Mouse (Mus musculus) olfactory bulb, adult 2 months (tissue): ENCODE data around the gene Dync1li1. TPM values are rescaled to one million over a fixed set of nuclear protein-coding genes. Genes with fewer than 3 reads are reported as not detected.

ENCODE experiments used
- H3K27ac ChIP-seq: fragments of 200-500 bp; 2 replicates; pipeline ENCODE4 v1.5.1; 2012; ENCODE audit warnings: low read depth, low read length; ENCODE audit not compliant: insufficient read depth
- H3K4me1 ChIP-seq: fragments of 200-500 bp; 2 replicates; pipeline ENCODE4 v1.6.1; 2012; ENCODE audit warnings: low read length; ENCODE audit not compliant: control insufficient read depth, insufficient read depth
- H3K4me3 ChIP-seq: fragments of 200-500 bp; 2 replicates; pipeline ENCODE4 v1.5.1; 2012; ENCODE audit warnings: mild to moderate bottlenecking, low read depth, low read length, moderate library complexity; ENCODE audit not compliant: insufficient read depth
- CTCF ChIP-seq: fragments of 200-500 bp; IDR thresholded peaks from 2 replicates; pipeline ENCODE4 v1.5.1; 2012; ENCODE audit warnings: low read depth, mild to moderate bottlenecking, low read length, moderate library complexity; ENCODE audit not compliant: insufficient read depth
- POLR2A ChIP-seq: fragments of 200-500 bp; IDR thresholded peaks from 2 replicates; pipeline ENCODE4 v1.6.1; 2012; ENCODE audit warnings: mild to moderate bottlenecking, low read depth, low read length, moderate library complexity; ENCODE audit not compliant: insufficient read depth
- WGBS: fragments of 180-500 bp; shearing (Covaris S2); methylation state at CpG from one replicate; pipeline ENCODE4 v1.1.7; 2018; 5-methylcytosine and 5-hydroxymethylcytosine counted together
- polyA plus RNA-seq: library from polyadenylated mRNA; stranded (reverse); fragments of >200 nt; gene quantifications from 2 replicates; pipeline ENCODE4 v1.2.4, GENCODE M21; 2012; ENCODE audit warnings: low replicate concordance; ENCODE audit not compliant: missing spikeins, insufficient read depth, insufficient read length

Dync1li1 gene
- polyA plus RNA-seq, 1 experiment: not detected

DNA sequence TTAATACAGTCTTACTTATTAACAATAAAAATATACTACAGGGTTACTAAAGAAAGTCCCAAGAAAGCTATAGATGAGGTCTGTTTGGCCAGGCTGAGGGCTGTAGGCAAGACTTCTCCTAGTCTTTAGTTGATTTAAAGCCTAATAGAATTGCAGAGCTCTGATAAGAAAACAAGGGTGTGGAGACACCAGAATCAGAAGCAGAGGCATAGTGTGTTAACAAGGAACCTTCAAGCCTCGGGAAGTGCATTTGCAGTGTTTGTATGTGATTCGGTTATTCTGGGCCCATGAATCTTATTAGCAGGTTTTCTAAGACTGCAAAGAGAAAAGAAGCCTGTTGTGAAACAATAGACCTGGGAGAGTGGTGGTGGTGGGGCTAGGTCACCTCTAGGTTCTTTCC lies 44.6 kb downstream of the Dync1li1 start:
- H3K27ac ChIP-seq: no peak overlapping the region
- H3K4me3 ChIP-seq: no peak overlapping the region
- TF ChIP-seq POLR2A: no peak
- TF ChIP-seq CTCF: no peak
- H3K4me1 ChIP-seq: peaks cover 15% of the 10 kb centered on the region
- WGBS: 81% methylated on average over 2 of the region's 2 CpGs

DNA sequence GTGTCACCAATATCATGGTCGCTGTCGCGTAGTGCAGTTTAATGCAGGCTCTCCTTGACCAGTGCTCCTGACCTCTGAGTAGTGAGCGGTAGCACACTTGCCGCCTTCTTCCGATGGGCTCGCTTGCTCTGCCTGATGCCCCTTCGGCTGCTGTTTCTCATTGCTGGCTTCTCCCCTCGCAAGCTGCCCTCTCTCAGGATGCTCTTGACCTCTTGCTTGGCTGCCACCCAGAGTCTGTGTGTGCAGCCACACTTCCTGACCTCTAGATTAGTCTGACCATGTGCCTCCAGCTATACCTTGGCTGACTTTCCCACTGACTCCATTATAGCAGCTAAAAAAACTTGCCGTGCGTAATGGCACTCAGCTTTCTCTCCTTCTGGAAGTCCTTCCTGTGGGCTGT lies 47.9 kb downstream of the Dync1li1 start:
- H3K4me1 ChIP-seq: peaks cover 15% of the 10 kb centered on the region
- no peak for TF ChIP-seq CTCF
- TF ChIP-seq POLR2A: no peak
- 70% methylated on average over 11 of the region's 11 CpGs for WGBS
- no peak overlapping the region for H3K4me3 ChIP-seq
- no peak overlapping the region for H3K27ac ChIP-seq

DNA sequence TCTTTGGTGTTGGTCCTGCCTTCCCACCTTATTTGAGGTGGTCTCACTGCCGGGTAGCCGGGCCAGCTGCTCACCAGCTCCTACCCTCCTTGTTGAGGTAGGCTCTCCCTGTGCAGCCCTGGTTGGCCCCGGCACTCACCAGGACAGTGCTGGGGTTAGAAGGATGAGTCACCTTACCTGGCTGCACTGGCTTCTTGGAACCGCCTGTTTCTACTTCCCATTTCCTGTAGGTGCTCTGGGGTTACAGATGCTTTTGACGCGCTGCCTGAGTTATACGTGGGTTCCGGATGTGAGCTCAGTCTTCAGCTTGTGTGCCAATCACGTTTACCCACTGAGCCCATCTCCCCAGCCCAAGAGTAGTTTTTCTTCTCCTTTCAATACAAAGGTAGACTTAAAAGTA lies 51.7 kb downstream of the Dync1li1 start:
- peaks cover 10% of the 10 kb centered on the region for H3K4me1 ChIP-seq
- WGBS: 93% methylated on average over 9 of the region's 9 CpGs
- TF ChIP-seq CTCF (no peak), POLR2A (no peak)
- no peak overlapping the region for H3K27ac ChIP-seq
- H3K4me3 ChIP-seq: no peak overlapping the region

DNA sequence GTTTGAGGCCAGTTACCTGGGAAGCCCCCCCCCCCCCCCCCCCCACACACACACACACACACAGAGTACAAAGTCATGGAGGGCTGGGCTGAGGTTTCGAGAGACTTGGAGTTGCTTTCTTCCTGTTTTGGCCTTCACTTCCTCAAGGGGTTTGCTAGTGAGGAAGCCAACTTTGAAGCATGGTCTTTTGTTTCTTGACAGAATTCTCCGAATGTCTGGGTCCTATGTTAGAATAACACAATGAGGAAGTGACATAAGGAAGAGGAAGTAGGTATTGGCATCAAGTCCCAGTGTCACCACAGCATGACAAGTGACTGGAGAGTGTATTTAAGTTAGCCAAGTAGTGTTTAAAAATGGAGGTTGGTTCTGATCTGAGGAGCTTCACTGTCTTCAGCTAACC lies 54.1 kb downstream of the Dync1li1 start:
- Histone ChIP-seq H3K4me3 (no peak overlapping the region), H3K4me1 (peaks cover 12% of the 10 kb centered on the region), H3K27ac (no peak overlapping the region)
- no peak for TF ChIP-seq CTCF
- TF ChIP-seq POLR2A: no peak
- 72% methylated on average over 2 of the region's 2 CpGs for WGBS

DNA sequence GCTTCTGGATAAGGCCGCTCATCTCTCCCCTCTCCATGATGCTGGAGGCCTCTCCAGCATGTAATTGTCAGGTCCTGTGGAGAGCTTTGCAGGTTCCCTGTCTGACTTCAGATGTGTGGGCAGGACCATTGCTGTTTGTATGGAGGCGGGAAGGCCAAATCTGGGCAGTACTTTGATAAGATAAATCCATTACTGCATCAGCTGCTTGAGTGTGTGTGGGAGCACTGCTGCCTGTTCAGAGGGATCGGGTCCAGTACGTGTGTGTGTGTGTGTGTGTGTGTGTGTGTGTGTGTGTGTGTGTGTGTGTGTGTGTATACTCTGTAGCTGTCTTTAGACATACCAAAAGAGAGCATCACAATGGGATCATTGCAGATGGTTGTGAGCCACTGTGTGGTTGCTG lies 56.6 kb downstream of the Dync1li1 start:
- H3K4me3 ChIP-seq: no peak overlapping the region
- peaks cover 14% of the 10 kb centered on the region for H3K4me1 ChIP-seq
- 69% methylated on average over 4 of the region's 4 CpGs for WGBS
- TF ChIP-seq CTCF (no peak), POLR2A (no peak)
- no peak overlapping the region for H3K27ac ChIP-seq

DNA sequence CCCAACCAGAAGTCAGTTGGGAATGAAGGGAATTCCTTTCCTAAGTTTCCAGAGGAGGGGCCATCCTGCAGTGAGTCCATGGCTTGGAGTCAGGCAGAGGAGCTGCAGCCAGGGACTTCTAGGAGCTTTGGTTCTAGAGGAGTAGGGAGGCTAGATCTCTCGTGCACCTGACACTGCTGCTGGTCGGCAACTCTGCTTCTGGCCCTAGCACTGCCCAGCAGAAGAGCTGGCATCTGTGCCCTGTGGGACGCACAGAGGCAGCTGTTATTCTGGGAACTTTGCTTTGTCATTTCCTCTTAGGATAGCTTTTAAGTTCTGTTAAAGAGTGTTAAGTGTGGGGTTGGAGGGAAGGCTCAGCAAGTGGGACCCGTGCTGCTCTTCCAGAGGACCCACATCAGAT lies 57.1 kb downstream of the Dync1li1 start:
- Histone ChIP-seq H3K4me3 (no peak overlapping the region), H3K27ac (no peak overlapping the region), H3K4me1 (peaks cover 14% of the 10 kb centered on the region)
- TF ChIP-seq CTCF (no peak), POLR2A (no peak)
- 76% methylated on average over 4 of the region's 4 CpGs for WGBS

DNA sequence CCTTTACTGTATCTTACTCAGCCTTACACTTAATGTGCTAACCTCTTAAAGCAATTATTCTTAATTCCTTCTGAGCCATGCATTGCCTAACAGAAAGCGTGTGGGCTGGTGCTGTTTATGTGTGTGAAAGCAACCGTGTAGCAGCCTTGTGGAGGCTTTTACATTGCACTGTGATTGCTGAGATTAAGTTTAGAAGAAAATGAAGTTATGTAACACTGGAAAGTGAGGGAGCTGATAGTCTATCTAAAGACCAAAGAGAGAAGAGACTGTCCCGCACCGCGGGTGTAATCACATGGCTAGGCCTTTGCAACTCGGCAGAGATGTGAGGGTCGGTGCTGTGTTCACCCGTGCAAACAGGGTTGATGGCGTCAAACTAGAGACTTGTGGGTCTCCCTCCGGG lies 58.4 kb downstream of the Dync1li1 start:
- no peak overlapping the region for H3K4me3 ChIP-seq
- no peak overlapping the region; the same call in 1 of the 2 replicates for H3K27ac ChIP-seq
- no peak for TF ChIP-seq CTCF
- TF ChIP-seq POLR2A: no peak
- WGBS: 57% methylated on average over 10 of the region's 10 CpGs
- H3K4me1 ChIP-seq: peaks cover 14% of the 10 kb centered on the region

DNA sequence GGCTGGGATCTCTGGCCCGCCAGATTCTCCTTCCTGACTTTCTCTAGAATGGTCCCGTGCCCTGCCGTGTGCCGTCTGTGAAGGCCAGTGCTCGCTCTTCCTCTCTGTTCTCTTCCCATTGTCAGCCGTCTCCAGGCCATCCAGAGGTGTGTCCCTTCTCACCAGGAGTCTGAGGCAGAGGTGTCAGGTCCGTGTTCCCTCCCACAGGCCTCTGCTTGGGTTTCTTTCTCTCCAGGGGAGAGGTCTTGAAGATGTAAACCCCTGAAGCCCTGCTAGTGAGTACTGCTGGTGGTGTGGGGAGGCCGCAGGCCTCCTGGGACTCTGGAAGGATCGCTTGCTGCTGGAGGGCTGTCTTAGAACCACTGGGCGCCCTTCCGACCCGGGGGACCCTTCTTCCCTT lies 58.9 kb downstream of the Dync1li1 start:
- H3K4me3 ChIP-seq: no peak overlapping the region
- H3K4me1 ChIP-seq: peaks cover 15% of the 10 kb centered on the region
- WGBS: 89% methylated on average over 12 of the region's 12 CpGs
- H3K27ac ChIP-seq: no peak overlapping the region; the same call in 1 of the 2 replicates
- TF ChIP-seq CTCF (no peak), POLR2A (no peak)

DNA sequence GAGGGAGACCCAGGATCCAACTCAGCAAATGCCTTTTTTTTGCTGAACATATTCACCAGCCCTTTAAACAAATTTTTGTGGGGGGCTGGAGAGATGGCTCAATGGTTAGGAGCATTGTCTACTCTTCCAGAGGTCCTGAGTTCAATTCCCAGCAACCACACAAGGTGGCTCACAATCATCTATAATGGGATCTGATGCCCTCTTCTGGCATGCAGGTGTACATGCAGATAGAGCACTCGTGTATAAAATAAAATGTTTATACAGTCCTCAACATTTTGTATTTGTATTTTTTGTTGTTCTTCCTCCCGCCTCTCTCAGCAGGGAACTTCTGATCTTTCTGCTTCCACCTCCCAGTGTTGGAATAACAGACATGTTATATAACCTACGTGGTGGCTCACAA lies 63.0 kb downstream of the Dync1li1 start:
- peaks cover 18% of the 10 kb centered on the region for H3K4me1 ChIP-seq
- WGBS: 76% methylated on average over 3 of the region's 3 CpGs
- no peak overlapping the region for H3K4me3 ChIP-seq
- TF ChIP-seq CTCF: no peak
- no peak for TF ChIP-seq POLR2A
- H3K27ac ChIP-seq: no peak overlapping the region

DNA sequence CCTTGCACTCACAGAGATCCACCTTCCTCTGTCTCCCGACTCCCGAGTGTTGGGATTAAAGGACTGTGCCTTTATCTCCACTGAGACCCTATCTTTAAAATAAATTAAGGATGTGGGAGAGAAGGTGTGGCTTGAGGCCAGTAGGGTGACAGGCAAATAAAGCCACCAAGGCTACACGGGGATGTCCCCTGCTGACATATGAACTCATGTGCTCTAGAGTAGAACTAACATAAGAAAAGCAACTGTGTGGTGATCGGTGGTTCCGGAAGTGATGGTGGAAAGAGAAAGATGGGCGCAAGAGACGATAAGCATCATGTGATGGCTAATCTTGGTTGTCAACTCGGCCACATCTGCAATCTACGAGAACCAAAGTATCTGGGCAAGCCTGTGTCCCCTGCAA lies 63.7 kb downstream of the Dync1li1 start:
- no peak overlapping the region for H3K27ac ChIP-seq
- no peak for TF ChIP-seq CTCF
- no peak for TF ChIP-seq POLR2A
- H3K4me3 ChIP-seq: no peak overlapping the region; the same call in 1 of the 2 replicates
- H3K4me1 ChIP-seq: peaks cover 14% of the 10 kb centered on the region
- WGBS: 68% methylated on average over 9 of the region's 9 CpGs
